Mouse (Mus musculus) naive thymus-derived CD4-positive, alpha-beta T cell, adult 2 months (primary cell): ENCODE data around the gene Olfr1474.
"Not testable (repeated sequence)": the region's sequence is repeated elsewhere in the genome, so short reads cannot be mapped to it uniquely, and the experiment has no call there.

Experiments used
- DNase-seq: peaks from one replicate; pipeline ENCODE4 v3.0.0-alpha.2; 2011; ENCODE audit warnings: low read depth

The Olfr1474 gene

GRCm38 (mm10) chr19:13469265-13469664 is at the start of gene Olfr1474:
TSS of gene Olfr1474 (plus strand) at chr19:13469565.
- not testable (repeated sequence) for DNase-seq

DNA sequence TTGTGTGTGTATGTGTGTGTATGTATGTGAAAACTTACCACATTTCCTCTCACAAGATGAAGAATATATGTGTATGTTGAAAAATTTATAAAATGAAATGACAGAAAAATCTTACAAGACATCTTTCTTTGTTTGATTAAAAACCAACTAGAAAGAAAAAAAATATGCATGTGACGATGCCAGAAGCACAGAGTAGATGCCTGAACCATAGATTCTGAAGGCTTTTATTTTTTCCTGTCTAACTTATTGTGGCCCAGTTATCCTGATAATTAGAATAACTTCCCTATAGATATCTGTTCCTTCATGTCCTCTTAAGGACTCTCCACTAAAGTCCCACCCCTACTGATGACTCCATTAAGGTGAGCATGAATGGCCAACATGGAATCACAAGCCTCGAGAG is 26.3 kb upstream of the Olfr1474 start, which contains the start of gene Olfr1471:
TSS of gene Olfr1471 (plus strand) at position 301 of the 400 bp plus-strand sequence.
- not testable (repeated sequence) for DNase-seq

GRCm38 (mm10) chr19:13455986-13456385 is 13.4 kb upstream of the Olfr1474 start, which contains the start of gene Olfr1472:
TSS of gene Olfr1472 (minus strand) at chr19:13456086.
- DNase-seq = no peak

- DNase-seq = no peak
These were observed 10.7 kb downstream of the Olfr1474 start, which contains the start of gene Olfr1475 for GRCm38 (mm10) chr19:13480096-13480495. TSS of gene Olfr1475 (minus strand) at chr19:13480196.

GRCm38 (mm10) chr19:13500246-13500645 is 30.9 kb downstream of the Olfr1474 start, which contains the start of gene Olfr1477:
TSS of gene Olfr1477 (plus strand) at chr19:13500546.
- no peak for DNase-seq
